In genomic region chr12:85176846-85177523, GRCm38 (mm10) we compare ENCODE assay signal across 8 mouse cellular contexts. TPM values are rescaled to one million over a fixed set of nuclear protein-coding genes. Genes with fewer than 3 reads are reported as not detected.
DNase-seq lines count a peak whose midpoint lies in the region; ATAC-seq and TF ChIP-seq lines count a peak whose summit lies in the region.

No protein-coding gene starts in this region.

- no peak for TF ChIP-seq CTCF in liver, adult 2 months (IDR thresholded peaks at IDR 0.05; ENCODE audit: low read depth, low read length)

- H3K27ac ChIP-seq in embryonic facial prominence, embryonic 15.5 days (replicated peaks), result no peak overlapping the region; the same call in 1 of the 2 replicates
- H3K27ac ChIP-seq in hindbrain, embryonic 11.5 days (ENCODE audit: low read depth, low read length), result no peak overlapping the region
- H3K27ac ChIP-seq in liver, adult 2 months (replicated peaks; ENCODE audit: insufficient read depth, low read depth, low read length), result no peak overlapping the region
- no peak overlapping the region for H3K27ac ChIP-seq in midbrain, embryonic 16.5 days (ENCODE audit: low read length)

- 2% methylated on average over 32 of the region's 32 CpGs for WGBS in embryonic facial prominence, embryonic 15.5 days
- 2% methylated on average over 32 of the region's 32 CpGs for WGBS in hindbrain, embryonic 11.5 days
- 6% methylated on average over 32 of the region's 32 CpGs for WGBS in liver, adult 2 months
- 3% methylated on average over 32 of the region's 32 CpGs for WGBS in midbrain, embryonic 16.5 days

- no peaks in the 10 kb centered on the region for H3K79me2 ChIP-seq in liver, adult 2 months (ENCODE audit: control insufficient read depth, insufficient read depth, low read length)

- DNase-seq in urinary bladder, postnatal 25 days (ENCODE audit: low spot score), result peak; percentile 37
- no peak for DNase-seq in urinary bladder, postnatal 10 days (ENCODE audit: low spot score)
- DNase-seq in hindbrain, embryonic 11.5 days (ENCODE audit: low spot score), result peak; percentile 57
- DNase-seq in liver, adult 2 months (ENCODE audit: extremely low read depth, low read depth, low spot score), result no peak
- DNase-seq in thymus, postnatal 14 days, result peak; percentile 69
- DNase-seq in layer of hippocampus, postnatal 25 days (ENCODE audit: extremely low spot score in 1 of 2, low spot score in 1 of 2), result no peak

- peak; percentile 64; the same call in 1 of the 2 replicates for ATAC-seq in embryonic facial prominence, embryonic 15.5 days (ENCODE audit: insufficient number of reproducible peaks, low FRiP score, low TSS enrichment, low read depth)
- ATAC-seq in hindbrain, embryonic 11.5 days (ENCODE audit: low FRiP score), result no peak
- 0 out of 2 replicates have a peak, but pooled peaks have one; percentile 36 for ATAC-seq in midbrain, embryonic 16.5 days

- no peak overlapping the region; the same call in none of the 2 replicates for H3K9ac ChIP-seq in embryonic facial prominence, embryonic 15.5 days
- peak overlapping the region; percentile 36; the same call in 1 of the 2 replicates for H3K9ac ChIP-seq in hindbrain, embryonic 11.5 days (ENCODE audit: low read depth, low read length)
- H3K9ac ChIP-seq in liver, adult 2 months (ENCODE audit: low read depth, low read length), result 0 out of 2 replicates have a peak overlapping the region, but pooled peaks have one; percentile 6
- H3K9ac ChIP-seq in midbrain, embryonic 16.5 days (ENCODE audit: low read depth, low read length), result peak overlapping the region; percentile 3; the same call in 1 of the 2 replicates

- peak overlapping the region; percentile 42 for H3K4me3 ChIP-seq in embryonic facial prominence, embryonic 15.5 days (replicated peaks)
- H3K4me3 ChIP-seq in hindbrain, embryonic 11.5 days (ENCODE audit: low read depth, low read length), result peak overlapping the region; percentile 25
- peak overlapping the region; percentile 3; the same call in 1 of the 2 replicates for H3K4me3 ChIP-seq in liver, adult 2 months (ENCODE audit: insufficient read depth, low read depth, low read length)
- H3K4me3 ChIP-seq in midbrain, embryonic 16.5 days (ENCODE audit: low read depth, low read length), result peak overlapping the region; percentile 30

- no peaks in the 10 kb centered on the region; the same call in 1 of the 2 replicates for H3K27me3 ChIP-seq in embryonic facial prominence, embryonic 15.5 days
- H3K27me3 ChIP-seq in hindbrain, embryonic 11.5 days (ENCODE audit: control insufficient read depth, insufficient read depth, low read length), result peaks cover 3% of the 10 kb centered on the region
- peaks cover 8% of the 10 kb centered on the region for H3K27me3 ChIP-seq in liver, adult 2 months (ENCODE audit: control insufficient read depth, insufficient read depth, low read length)
- H3K27me3 ChIP-seq in midbrain, embryonic 16.5 days (ENCODE audit: control insufficient read depth, insufficient read depth, low read depth, low read length), result peaks cover 2% of the 10 kb centered on the region

- peak overlapping the region; percentile 80 for H3K4me2 ChIP-seq in embryonic facial prominence, embryonic 15.5 days (replicated peaks)
- peak overlapping the region; percentile 55 for H3K4me2 ChIP-seq in hindbrain, embryonic 11.5 days (replicated peaks; ENCODE audit: low read depth, low read length)
- peak overlapping the region; percentile 64 for H3K4me2 ChIP-seq in midbrain, embryonic 16.5 days (ENCODE audit: low read length)

- peaks cover 50% of the 10 kb centered on the region for H3K4me1 ChIP-seq in embryonic facial prominence, embryonic 15.5 days
- peaks cover 16% of the 10 kb centered on the region for H3K4me1 ChIP-seq in hindbrain, embryonic 11.5 days (replicated peaks; ENCODE audit: control insufficient read depth, insufficient read depth, low read length)
- H3K4me1 ChIP-seq in liver, adult 2 months (ENCODE audit: control insufficient read depth, insufficient read depth, low read length), result no peaks in the 10 kb centered on the region
- peaks cover 23% of the 10 kb centered on the region for H3K4me1 ChIP-seq in midbrain, embryonic 16.5 days (ENCODE audit: control insufficient read depth, insufficient read depth, low read length)

- H3K9me3 ChIP-seq in embryonic facial prominence, embryonic 15.5 days (replicated peaks), result no peaks in the 10 kb centered on the region
- H3K9me3 ChIP-seq in hindbrain, embryonic 11.5 days (ENCODE audit: control insufficient read depth, low read length), result no peaks in the 10 kb centered on the region
- no peaks in the 10 kb centered on the region for H3K9me3 ChIP-seq in midbrain, embryonic 16.5 days (replicated peaks; ENCODE audit: control insufficient read depth, low read length, poor library complexity, severe bottlenecking)

- no peaks in the 10 kb centered on the region for H3K36me3 ChIP-seq in embryonic facial prominence, embryonic 15.5 days
- no peaks in the 10 kb centered on the region for H3K36me3 ChIP-seq in hindbrain, embryonic 11.5 days (ENCODE audit: control insufficient read depth, insufficient read depth, low read length)
- H3K36me3 ChIP-seq in liver, adult 2 months (ENCODE audit: control insufficient read depth, insufficient read depth, low read length), result no peaks in the 10 kb centered on the region
- no peaks in the 10 kb centered on the region for H3K36me3 ChIP-seq in midbrain, embryonic 16.5 days (ENCODE audit: control insufficient read depth, insufficient read depth, low read length)

- no peak for TF ChIP-seq POLR2A in liver, adult 2 months (IDR thresholded peaks at IDR 0.05; ENCODE audit: extremely low read depth, insufficient read depth, low read length)

RNA-seq across cellular contexts. Expression of gene Pgf, which starts 0.6 kb away (rescaled TPM):
- polyA plus RNA-seq in embryonic facial prominence, embryonic 15.5 days (2015; fragmentation: Nextera tagmentation; extraction: Ambion mirVana), result 15.3 and 15.9 TPM in 2 replicates
- 5.4 and 7.8 TPM in 2 replicates for polyA plus RNA-seq in hindbrain, embryonic 11.5 days (2014; fragmentation: Nextera tagmentation; extraction: Ambion mirVana)
- not detected in 2 replicates for total RNA-seq in liver, adult 2 months (2014; rRNA removed)
- not detected in 2 replicates for polyA plus RNA-seq in liver, adult 2 months (2012; rRNA removed)
- polyA plus RNA-seq in midbrain, embryonic 16.5 days (2015; fragmentation: Nextera tagmentation; extraction: Ambion mirVana), result 8.0 and 9.0 TPM in 2 replicates
- total RNA-seq in layer of hippocampus, postnatal 25 days (2021), result 1 to 10 TPM; 5.4 TPM

RNA-seq across cellular contexts. Expression of gene Rps6kl1, which starts 25.9 kb away (rescaled TPM):
- polyA plus RNA-seq in embryonic facial prominence, embryonic 15.5 days (2015; fragmentation: Nextera tagmentation; extraction: Ambion mirVana), result 0.69 and 1.1 TPM in 2 replicates
- polyA plus RNA-seq in hindbrain, embryonic 11.5 days (2014; fragmentation: Nextera tagmentation; extraction: Ambion mirVana), result 2.3 and 2.6 TPM in 2 replicates
- total RNA-seq in liver, adult 2 months (2014; rRNA removed), result 0.28 and 0.34 TPM in 2 replicates
- 0.39 and 0.48 TPM in 2 replicates for polyA plus RNA-seq in liver, adult 2 months (2012; rRNA removed)
- 39.3 and 43.3 TPM in 2 replicates for polyA plus RNA-seq in midbrain, embryonic 16.5 days (2015; fragmentation: Nextera tagmentation; extraction: Ambion mirVana)
- 10 to 100 TPM; 39.9 to 40.7 TPM for total RNA-seq in layer of hippocampus, postnatal 25 days (2021)

RNA-seq across cellular contexts. Expression of gene Eif2b2, which starts 42.3 kb away (rescaled TPM):
- 91.1 and 94.6 TPM in 2 replicates for polyA plus RNA-seq in embryonic facial prominence, embryonic 15.5 days (2015; fragmentation: Nextera tagmentation; extraction: Ambion mirVana)
- 90.0 and 103 TPM in 2 replicates for polyA plus RNA-seq in hindbrain, embryonic 11.5 days (2014; fragmentation: Nextera tagmentation; extraction: Ambion mirVana)
- total RNA-seq in liver, adult 2 months (2014; rRNA removed), result 17.9 and 23.1 TPM in 2 replicates
- 37.0 and 54.8 TPM in 2 replicates for polyA plus RNA-seq in liver, adult 2 months (2012; rRNA removed)
- polyA plus RNA-seq in midbrain, embryonic 16.5 days (2015; fragmentation: Nextera tagmentation; extraction: Ambion mirVana), result 72.5 and 75.2 TPM in 2 replicates
- total RNA-seq in layer of hippocampus, postnatal 25 days (2021), result 10 to 100 TPM; 59.7 to 60.0 TPM

Comparison
In these comparisons a context has a peak if more than half of its experiments do, and no peak if none do; other contexts are left out.
1. DNase-seq: peak in urinary bladder, postnatal 25 days (single experiment), hindbrain, embryonic 11.5 days (single experiment) and thymus, postnatal 14 days (single experiment); none in urinary bladder, postnatal 10 days (single experiment), liver, adult 2 months (single experiment) and layer of hippocampus, postnatal 25 days (0 of 2).
2. RNA of gene Rps6kl1, which starts 25.9 kb away (polyA plus RNA-seq): 39.3 to 43.3 TPM in midbrain, embryonic 16.5 days; 2.3 to 2.6 TPM in hindbrain, embryonic 11.5 days, 0.69 to 1.1 TPM in embryonic facial prominence, embryonic 15.5 days and 0.39 to 0.48 TPM in liver, adult 2 months; every median in the first group is over 10 times any median in the second.
3. Peak in every context shown above with its lines, with median percentiles within 50 percentile points of each other: H3K4me2 ChIP-seq and H3K4me3 ChIP-seq.